Mouse (Mus musculus): ENCODE results near the gene Antxr2.

DNA sequence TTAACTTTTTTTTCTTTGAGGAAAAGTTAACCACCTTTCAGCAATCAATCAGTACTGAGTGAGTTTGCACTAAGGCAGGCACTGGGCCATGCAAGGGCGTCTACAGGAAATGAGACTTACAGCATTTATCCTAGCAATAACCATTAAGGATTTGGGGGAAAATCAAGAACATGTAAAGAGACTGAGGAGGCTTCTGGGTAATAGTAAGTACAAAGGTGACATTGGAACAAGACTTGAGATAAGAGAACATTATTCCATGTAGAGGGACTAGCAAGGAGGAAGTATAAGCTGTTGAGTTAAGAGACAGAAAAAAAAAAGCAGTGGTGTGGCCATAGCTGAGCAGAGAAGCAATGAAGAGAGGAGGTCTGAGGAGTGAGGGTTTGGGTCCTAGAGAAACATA lies 57.5 kb downstream of the Antxr2 start:
- TF ChIP-seq POLR2A (IDR thresholded peaks at IDR 0.05; ENCODE audit: insufficient read length, low read depth) (no peak), MAX (IDR thresholded peaks at IDR 0.05; ENCODE audit: low read depth) (no peak), USF1 (IDR thresholded peaks at IDR 0.05; ENCODE audit: low read depth) (no peak), CEBPB (IDR thresholded peaks at IDR 0.05; ENCODE audit: insufficient read depth, poor library complexity, severe bottlenecking) (no peak)
